Mouse (Mus musculus): Measurements from ENCODE around the gene Fam19a2.

Gene Fam19a2

DNA sequence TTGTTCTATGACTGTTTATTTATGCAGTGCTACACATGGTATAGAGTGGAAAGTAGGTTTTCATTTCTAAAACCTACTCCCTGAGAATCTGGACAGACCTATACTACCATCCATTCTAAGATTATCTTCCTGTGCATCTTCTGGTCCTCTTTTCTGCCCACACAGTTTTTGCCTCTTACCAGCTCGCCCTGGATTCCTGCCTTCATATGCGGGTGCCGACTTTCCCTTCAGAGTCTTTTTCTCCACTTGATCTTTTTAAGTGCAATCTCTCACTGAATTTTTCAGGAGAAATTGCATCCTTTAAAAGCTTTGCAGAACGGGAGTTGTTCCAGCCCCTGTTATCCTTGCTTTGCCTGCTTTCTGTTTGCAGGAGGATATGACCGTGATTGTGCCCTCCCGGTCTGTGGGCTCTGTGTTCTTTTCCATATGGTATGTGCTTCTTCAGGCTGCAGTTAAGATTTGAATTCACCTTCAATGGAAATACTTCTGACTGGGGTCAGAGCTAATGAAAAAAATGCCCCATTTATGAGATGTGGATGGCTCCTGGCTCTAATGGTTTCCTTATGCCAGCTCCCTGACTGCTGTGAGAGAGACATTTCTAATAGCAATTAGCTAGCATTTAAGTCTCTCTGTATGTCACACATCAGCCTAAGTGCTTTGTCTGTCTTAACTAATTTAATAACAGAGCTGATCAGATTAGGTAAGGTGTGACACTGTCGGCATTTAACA, 308.7 kb downstream of the Fam19a2 start:
- no peak for DNase-seq

DNA sequence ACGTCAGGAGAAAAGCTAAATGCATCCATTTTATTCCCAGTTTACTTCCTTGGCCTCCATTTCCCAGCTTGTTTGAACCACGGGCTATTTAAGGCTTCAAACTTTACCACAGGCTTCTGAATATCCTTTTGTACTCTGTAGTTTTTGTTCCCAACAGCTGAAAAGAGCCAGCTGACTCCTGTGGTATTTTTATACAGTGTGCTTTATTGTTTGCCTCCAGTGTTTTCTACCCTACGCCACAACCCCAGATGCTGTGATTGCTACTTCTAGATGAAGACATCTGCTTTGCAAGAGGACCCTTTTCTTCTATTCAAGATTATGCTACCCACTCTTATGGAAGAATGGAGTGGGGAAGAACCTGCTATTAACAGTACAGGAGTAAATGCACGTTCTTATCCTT, 314.0 kb downstream of the Fam19a2 start:
- no peak for DNase-seq

DNA sequence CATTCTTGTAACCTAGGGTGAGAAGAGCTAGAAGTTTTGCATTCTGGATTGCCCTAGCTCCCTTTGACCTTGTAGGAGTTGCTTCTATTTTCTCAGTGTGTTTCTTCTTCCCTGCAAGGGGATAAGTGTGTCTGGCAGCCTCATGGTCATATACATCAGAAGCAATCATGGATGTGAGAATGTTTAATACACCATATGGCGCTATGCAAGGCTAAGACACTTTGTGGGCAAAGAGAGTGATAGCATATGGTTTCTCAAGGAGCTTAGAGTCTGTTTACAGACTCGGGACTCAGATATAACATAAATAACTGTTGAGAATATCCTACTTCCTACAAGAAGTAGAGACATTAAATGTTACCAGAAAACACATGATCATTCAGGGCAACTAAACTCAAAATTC, 315.2 kb downstream of the Fam19a2 start:
- DNase-seq = no peak

DNA sequence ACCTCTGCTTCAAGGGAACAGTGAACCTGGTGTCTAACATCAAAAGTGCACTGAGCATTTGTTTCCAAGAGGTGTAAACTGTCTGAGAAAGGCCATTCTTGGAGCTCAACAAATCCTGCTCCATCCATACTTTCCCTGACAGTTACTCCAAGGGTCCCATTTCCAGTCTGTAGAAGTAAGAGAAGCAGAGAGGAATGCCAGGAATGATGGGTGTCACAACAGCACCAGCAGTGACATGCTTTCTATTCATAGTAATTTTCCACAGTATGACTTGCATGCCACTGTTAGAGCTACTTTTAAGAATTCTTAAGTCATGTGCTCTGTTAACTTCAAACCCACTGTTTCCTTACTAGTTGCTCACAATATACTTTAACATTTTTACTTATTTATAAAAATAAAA, 331.2 kb downstream of the Fam19a2 start:
- no peak for DNase-seq

- no peak for DNase-seq
These were observed 333.3 kb downstream of the Fam19a2 start for GRCm38 (mm10) chr10:123597059-123597458.

DNA sequence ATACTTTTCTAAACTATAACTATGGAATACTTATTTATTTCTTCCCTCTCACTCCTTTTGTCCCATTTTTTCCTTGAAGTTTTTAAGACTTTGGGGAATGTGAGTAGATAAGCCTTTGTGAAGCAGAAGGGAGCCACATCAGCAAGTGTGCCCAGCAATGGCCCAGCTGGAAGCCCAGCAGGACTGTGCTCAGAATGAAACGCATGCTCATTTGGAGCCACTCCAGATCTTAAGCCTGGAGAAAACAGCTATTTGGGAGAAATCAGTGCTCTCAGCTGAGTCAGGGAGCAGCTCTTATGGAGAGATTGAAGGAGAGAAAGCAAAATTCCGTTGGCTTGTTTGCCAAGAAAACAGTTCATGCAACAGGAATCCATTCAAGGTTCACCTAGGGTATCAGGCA, 341.9 kb downstream of the Fam19a2 start:
- no peak for DNase-seq

- no peak for DNase-seq
These were observed 362.9 kb downstream of the Fam19a2 start for GRCm38 (mm10) chr10:123626691-123627090.

GRCm38 (mm10) chr10:123629248-123629744, 365.5 kb downstream of the Fam19a2 start:
- no peak for DNase-seq

GRCm38 (mm10) chr10:123632029-123632428, 368.2 kb downstream of the Fam19a2 start:
- DNase-seq = no peak

DNA sequence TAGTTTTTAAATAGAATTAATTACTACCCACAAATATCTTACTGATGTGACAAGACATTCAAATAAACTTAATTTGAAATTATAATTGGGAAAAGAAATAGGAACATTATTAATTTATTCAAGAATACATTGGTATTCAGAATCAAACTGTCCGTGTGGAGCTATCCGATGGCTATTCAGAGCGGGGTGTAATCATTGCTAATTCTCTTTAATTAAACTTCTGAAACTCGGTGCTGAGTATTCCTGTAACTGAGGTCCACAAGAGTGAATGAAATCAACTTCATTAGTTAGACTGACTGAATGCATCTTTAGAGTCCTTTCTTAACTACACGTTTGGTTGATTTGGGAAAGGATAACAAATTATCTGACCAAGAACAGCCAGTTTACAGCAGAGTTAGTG, 372.9 kb downstream of the Fam19a2 start:
- DNase-seq = no peak

DNA sequence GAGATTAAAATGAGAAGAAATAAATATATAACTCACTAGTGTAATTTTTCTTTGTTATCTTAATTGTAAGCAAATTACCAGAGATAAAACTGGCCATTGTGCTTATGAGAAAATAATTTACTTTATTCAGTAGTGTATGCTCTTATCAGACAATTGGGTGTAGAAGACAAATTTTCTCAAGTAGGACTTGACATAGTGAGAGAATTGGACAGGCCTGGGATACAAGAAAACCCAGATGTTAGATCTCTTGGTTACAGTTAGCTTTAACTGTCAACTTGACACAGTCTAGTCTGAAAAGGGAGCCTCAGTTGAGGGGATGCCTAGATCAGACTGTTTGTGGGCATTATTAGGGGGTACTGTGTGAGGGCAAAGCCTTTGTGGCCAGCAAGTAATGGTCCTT, 373.7 kb downstream of the Fam19a2 start:
- DNase-seq = no peak

DNA sequence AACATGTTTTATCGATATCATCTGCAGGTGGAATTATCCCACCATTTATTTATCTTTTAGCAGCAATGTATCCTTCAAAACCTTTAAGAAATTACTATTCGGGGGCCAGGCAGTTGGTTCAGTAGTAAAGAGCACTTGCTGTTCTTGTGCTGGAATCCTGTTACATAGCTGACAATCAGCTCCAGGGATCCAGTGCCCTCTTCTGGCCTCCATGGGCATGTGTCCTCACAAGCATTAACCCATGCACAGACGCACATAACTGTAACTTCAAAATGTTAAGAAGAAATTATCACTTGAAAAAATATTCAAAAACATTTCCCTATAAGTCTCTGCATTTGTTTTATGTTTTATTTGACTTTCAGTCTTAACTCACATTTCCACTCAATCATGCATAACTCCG, 381.8 kb downstream of the Fam19a2 start:
- DNase-seq = no peak

DNA sequence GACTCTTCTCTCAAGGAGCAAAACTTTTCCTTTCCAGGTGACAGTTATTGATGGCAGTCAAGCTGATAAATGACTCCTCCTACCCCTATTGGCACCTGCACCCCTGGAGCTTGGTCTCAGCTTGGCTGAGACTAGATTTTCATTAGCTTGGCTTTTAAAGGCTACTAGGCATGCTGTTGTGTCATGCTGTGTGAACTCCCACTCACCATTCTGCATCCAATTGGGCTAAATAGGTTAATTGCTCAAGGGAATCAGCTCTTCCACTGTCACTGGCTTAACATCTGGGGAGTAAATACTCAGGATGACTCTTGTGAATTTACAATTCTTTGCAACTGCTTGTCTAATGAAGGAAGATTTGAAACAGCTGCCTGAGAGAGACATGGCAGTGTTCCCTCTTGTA, 407.4 kb downstream of the Fam19a2 start:
- no peak for DNase-seq

DNA sequence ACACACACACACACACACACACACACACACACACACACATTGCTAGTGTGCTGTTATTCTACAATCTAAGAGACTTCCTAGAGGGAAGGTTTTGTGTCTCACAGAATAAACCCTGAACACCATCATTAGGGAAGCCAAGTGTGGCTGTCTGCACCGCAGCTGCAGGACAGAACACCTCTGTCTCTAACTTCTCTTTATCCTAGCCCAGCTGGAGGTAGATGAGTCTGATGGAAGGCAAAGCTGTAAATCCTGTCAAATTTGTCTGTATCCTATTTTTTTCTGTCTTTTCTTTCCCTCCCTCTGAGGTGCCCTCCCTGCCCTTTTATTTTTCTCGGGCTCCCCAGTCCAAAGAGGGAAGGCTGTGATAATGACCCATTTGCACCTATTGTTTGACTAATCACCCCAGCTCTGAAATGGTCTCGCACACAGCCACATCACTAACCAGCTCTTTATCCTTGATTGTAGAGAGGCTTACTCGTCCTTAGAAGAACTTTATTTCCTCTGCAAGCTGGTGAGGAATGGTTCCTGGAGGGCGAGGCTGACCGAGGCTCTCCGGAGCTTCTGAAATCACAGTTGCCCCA, 414.6 kb downstream of the Fam19a2 start:
- DNase-seq = no peak

GRCm38 (mm10) chr10:123682718-123683255, 419.0 kb downstream of the Fam19a2 start:
- no peak for DNase-seq

- DNase-seq = no peak
These were observed 428.6 kb downstream of the Fam19a2 start for GRCm38 (mm10) chr10:123692186-123692925.

DNA sequence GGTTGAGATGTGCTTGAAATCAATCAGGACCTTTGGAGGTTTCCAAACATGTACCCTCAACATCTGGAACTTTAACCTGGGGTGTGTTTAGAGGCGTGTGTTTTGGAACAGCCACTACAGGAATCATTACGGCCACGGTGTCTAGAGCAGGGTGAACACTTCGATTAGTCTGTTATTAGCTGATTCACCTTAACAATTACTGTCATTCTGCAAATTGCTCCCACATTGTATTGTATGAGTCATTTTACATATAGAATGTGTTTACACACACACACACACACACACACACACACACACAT, 429.1 kb downstream of the Fam19a2 start:
- no peak for DNase-seq

DNA sequence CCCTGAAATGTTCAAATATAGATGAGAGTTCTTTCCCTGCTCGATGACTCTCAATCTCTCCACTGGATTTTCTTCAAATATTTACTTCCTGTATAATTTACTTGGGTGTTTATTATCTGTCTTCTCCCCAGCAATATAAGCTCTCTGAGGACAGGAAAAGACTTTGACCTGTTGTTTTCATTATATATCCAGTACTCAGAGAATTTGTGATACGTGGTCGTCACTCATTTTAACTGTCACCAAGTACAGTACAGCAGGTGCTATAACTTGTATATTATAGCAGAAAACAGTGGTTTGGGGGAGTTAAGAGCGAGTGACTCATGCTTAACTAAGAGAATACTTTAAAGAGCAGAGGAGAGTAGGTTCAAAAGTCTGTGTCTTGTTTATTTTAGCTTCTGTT, 438.8 kb downstream of the Fam19a2 start:
- DNase-seq = no peak

DNA sequence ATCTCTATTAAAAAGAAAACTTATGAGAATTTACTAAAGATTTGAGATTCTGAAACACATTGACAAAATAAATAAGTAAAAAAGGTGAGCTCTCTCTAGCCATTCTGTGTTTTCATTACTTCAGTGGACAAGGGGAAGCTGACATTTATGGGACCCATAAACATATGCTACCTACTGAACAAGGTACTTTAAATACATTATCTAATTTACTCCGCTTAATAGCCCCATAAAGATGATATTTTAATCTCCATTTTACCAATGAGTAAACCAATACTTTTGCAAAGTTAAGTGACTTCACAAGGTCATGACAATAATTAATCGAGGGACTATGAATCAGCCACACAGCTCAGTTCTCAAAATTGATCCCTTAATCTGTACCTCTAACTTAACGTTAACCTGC, 443.2 kb downstream of the Fam19a2 start:
- DNase-seq = no peak

DNA sequence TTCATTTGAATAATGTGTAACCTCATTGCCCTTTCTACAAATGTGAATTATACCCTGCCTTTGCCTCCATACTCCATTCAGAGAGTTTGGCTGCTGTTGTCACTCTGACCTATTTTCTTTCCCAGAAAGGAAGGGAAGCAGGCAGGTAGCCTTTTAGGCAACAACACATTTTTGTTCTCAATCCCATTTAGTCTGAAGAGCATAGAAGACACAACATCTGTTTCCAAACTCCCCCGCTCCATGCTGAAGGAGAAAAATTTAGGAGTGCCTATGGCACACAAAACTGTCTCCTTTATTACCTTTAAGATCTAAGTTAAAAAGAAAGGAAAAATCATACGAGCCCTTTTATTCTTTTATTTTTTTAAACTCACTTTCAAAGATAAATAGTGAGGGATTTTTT, 446.9 kb downstream of the Fam19a2 start:
- DNase-seq = no peak

DNA sequence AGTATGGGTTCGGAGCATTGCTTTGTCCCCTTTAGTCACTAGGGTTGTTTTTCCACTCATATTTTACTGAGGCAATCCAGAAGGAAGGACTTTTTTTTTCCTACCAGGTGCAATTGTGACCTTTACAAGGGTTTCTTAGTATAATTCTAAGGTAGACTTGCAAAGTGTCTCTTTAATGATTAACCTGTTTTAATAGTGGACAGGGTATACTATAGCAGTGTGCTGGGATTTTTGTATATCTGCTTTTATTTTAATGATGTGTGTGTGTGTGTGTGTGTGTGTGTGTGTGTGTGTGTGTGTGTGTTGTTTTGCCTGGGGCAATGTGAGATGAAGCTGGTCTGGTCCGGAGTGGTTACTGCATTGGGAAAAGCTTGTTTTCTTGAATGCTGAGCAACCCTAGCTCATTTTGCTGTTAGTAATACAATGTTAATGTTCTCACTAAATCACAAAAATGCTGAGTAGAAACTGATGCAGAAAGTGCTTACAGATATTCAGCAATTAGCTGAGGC, 458.2 kb downstream of the Fam19a2 start:
- no peak for DNase-seq

DNA sequence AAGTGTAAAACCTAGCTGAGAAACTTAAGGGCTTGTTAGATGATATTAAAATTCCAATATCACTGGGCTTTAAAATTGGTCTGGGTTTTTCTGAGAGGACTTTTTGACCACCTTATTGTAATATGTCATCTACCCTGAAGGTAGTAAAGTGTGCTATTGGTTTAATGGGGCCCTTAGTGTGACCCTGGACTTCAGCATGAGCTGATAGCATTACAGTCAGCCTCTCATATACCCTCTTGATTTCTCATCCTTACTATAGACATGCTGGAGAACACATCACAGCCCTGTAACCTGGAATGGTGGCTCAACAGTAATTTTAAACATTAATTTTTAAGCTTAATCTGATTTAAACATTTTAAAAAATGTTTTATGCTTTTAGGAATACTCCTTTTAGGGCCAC, 459.8 kb downstream of the Fam19a2 start:
- no peak for DNase-seq

- no peak for DNase-seq
These were observed 484.5 kb downstream of the Fam19a2 start for GRCm38 (mm10) chr10:123748317-123748716.
